Mouse (Mus musculus) liver, embryonic 12.5 days (tissue): ENCODE results near the gene Cd47. TPM values are rescaled to one million over a fixed set of nuclear protein-coding genes. Genes with fewer than 3 reads are reported as not detected.
A peak's percentile ranks its signal among the peaks of the same experiment; 100 is the strongest.

Experiments used
- ATAC-seq: fragments of 200-750 bp; cut with Nextera tagmentation; 2 replicates; pipeline ENCODE4 v1.8.0; 2017; ENCODE audit warnings: moderate number of reproducible peaks, mild to moderate bottlenecking, moderate library complexity
- H3K27ac ChIP-seq: fragments of 300-500 bp; sonication (generic); 2 replicates; pipeline ENCODE4 v1.5.1; 2016; ENCODE audit warnings: mild to moderate bottlenecking
- H3K27me3 ChIP-seq: fragments of 300-500 bp; sonication (generic); replicated peaks from 2 replicates; pipeline ENCODE4 v1.6.1; 2016; ENCODE audit warnings: mild to moderate bottlenecking, moderate library complexity
- H3K36me3 ChIP-seq: fragments of 300-500 bp; sonication (generic); 2 replicates; pipeline ENCODE4 v1.6.1; 2016; ENCODE audit warnings: mild to moderate bottlenecking, moderate library complexity
- H3K4me1 ChIP-seq: fragments of 300-500 bp; sonication (generic); 2 replicates; pipeline ENCODE4 v1.6.1; 2016
- H3K4me2 ChIP-seq: fragments of 300-500 bp; sonication (generic); 2 replicates; pipeline ENCODE4 v1.6.1; 2016; ENCODE audit warnings: mild to moderate bottlenecking, moderate library complexity
- H3K4me3 ChIP-seq: fragments of 300-500 bp; sonication (generic); 2 replicates; pipeline ENCODE4 v1.5.1; 2016; ENCODE audit warnings: mild to moderate bottlenecking, moderate library complexity
- H3K9ac ChIP-seq: fragments of 300-500 bp; sonication (generic); 2 replicates; pipeline ENCODE4 v1.6.1; 2016; ENCODE audit warnings: mild to moderate bottlenecking, moderate library complexity
- H3K9me3 ChIP-seq: fragments of 300-500 bp; sonication (generic); replicated peaks from 2 replicates; pipeline ENCODE4 v1.6.1; 2016; ENCODE audit warnings: mild to moderate bottlenecking, moderate library complexity
- WGBS: fragments of 180-500 bp; shearing (Covaris S2); methylation state at CpG from one replicate; pipeline ENCODE4 v1.1.7; 2016; ENCODE audit not compliant: insufficient replicate concordance; 5-methylcytosine and 5-hydroxymethylcytosine counted together
- polyA plus RNA-seq: library from polyadenylated mRNA; unstranded; fragments of >200 nt; fragmentation: Nextera tagmentation; extraction: Ambion mirVana; gene quantifications from 2 replicates; pipeline ENCODE4 v1.2.1, GENCODE M21; 2016

The Cd47 gene
- polyA plus RNA-seq, 1 experiment from 2014 or later: 308 TPM

- Histone ChIP-seq H3K4me1 (peaks cover 88% of the 10 kb centered on the region), H3K4me2 (peak overlapping the region; percentile 71), H3K27me3 (no peaks in the 10 kb centered on the region), H3K27ac (peak overlapping the region; percentile 99), H3K9ac (peak overlapping the region; percentile 71), H3K4me3 (peak overlapping the region; percentile 47), H3K36me3 (no peaks in the 10 kb centered on the region), H3K9me3 (no peaks in the 10 kb centered on the region)
- ATAC-seq: peak; percentile 99
- WGBS: 13% methylated on average over 15 of the region's 15 CpGs
Observed at GRCm38 (mm10) chr16:49839681-49840535, 39.6 kb downstream of the Cd47 start.

- no peak for ATAC-seq
- WGBS: 47% methylated on average over 1 of the region's 1 CpGs
- H3K4me3 ChIP-seq: no peak overlapping the region
Observed at GRCm38 (mm10) chr16:49843723-49844122, 43.4 kb downstream of the Cd47 start.

GRCm38 (mm10) chr16:49847224-49848003 is 47.1 kb downstream of the Cd47 start:
- Histone ChIP-seq H3K9ac (no peak overlapping the region), H3K4me1 (peaks cover 57% of the 10 kb centered on the region), H3K9me3 (no peaks in the 10 kb centered on the region), H3K27me3 (no peaks in the 10 kb centered on the region), H3K36me3 (no peaks in the 10 kb centered on the region), H3K27ac (peak overlapping the region; percentile 46), H3K4me2 (no peak overlapping the region), H3K4me3 (no peak overlapping the region)
- 46% methylated on average over 5 of the region's 5 CpGs for WGBS
- no peak for ATAC-seq

More at GRCm38 (mm10) chr16:49843723-49844122, 43.4 kb downstream of the Cd47 start:
- H3K27ac ChIP-seq: peak overlapping the region; percentile 36; the same call in 1 of the 2 replicates
- H3K9ac ChIP-seq: no peak overlapping the region
- H3K4me1 ChIP-seq: peaks cover 83% of the 10 kb centered on the region
- no peak overlapping the region for H3K4me2 ChIP-seq
- no peaks in the 10 kb centered on the region for H3K9me3 ChIP-seq
- H3K36me3 ChIP-seq: no peaks in the 10 kb centered on the region
- no peaks in the 10 kb centered on the region for H3K27me3 ChIP-seq

GRCm38 (mm10) chr16:49848651-49849050 is 48.3 kb downstream of the Cd47 start:
- no peaks in the 10 kb centered on the region for H3K36me3 ChIP-seq
- no peaks in the 10 kb centered on the region for H3K9me3 ChIP-seq
- no peak overlapping the region for H3K4me2 ChIP-seq
- H3K27me3 ChIP-seq: no peaks in the 10 kb centered on the region
- WGBS: 41% methylated on average over 1 of the region's 1 CpGs
- H3K4me3 ChIP-seq: no peak overlapping the region
- peaks cover 56% of the 10 kb centered on the region for H3K4me1 ChIP-seq
- ATAC-seq: no peak
- peak overlapping the region; percentile 46; the same call in 1 of the 2 replicates for H3K27ac ChIP-seq
- H3K9ac ChIP-seq: peak overlapping the region; percentile 29; the same call in 1 of the 2 replicates

- WGBS: 22% methylated on average over 3 of the region's 3 CpGs
Observed at GRCm38 (mm10) chr16:49852940-49853339, 52.6 kb downstream of the Cd47 start.

GRCm38 (mm10) chr16:49853633-49854032 is 53.3 kb downstream of the Cd47 start:
- H3K36me3 ChIP-seq: peaks cover 6% of the 10 kb centered on the region; the same call in 1 of the 2 replicates
- no peaks in the 10 kb centered on the region for H3K27me3 ChIP-seq
- no peak for ATAC-seq
- H3K27ac ChIP-seq: peak overlapping the region; percentile 99
- H3K9me3 ChIP-seq: no peaks in the 10 kb centered on the region
- H3K4me1 ChIP-seq: peaks cover 34% of the 10 kb centered on the region
- peak overlapping the region; percentile 71 for H3K4me2 ChIP-seq
- WGBS: 68% methylated on average over 6 of the region's 6 CpGs
- H3K4me3 ChIP-seq: peak overlapping the region; percentile 97
- peak overlapping the region; percentile 100 for H3K9ac ChIP-seq

More at GRCm38 (mm10) chr16:49852940-49853339, 52.6 kb downstream of the Cd47 start:
- Histone ChIP-seq H3K4me1 (peaks cover 39% of the 10 kb centered on the region), H3K9ac (peak overlapping the region; percentile 100), H3K4me3 (peak overlapping the region; percentile 97; the same call in 1 of the 2 replicates), H3K27me3 (no peaks in the 10 kb centered on the region), H3K27ac (peak overlapping the region; percentile 99), H3K4me2 (peak overlapping the region; percentile 71), H3K36me3 (0 out of 2 replicates have a peak, but pooled peaks cover under 1% of the 10 kb centered on the region), H3K9me3 (no peaks in the 10 kb centered on the region)
- ATAC-seq: no peak

- no peaks in the 10 kb centered on the region for H3K27me3 ChIP-seq
- peak overlapping the region; percentile 71 for H3K4me2 ChIP-seq
- 43% methylated on average over 6 of the region's 6 CpGs for WGBS
- peak overlapping the region; percentile 99 for H3K27ac ChIP-seq
- H3K9ac ChIP-seq: peak overlapping the region; percentile 100
- peak overlapping the region; percentile 97 for H3K4me3 ChIP-seq
- H3K9me3 ChIP-seq: no peaks in the 10 kb centered on the region
- no peak for ATAC-seq
- peaks cover 35% of the 10 kb centered on the region for H3K4me1 ChIP-seq
- peaks cover 11% of the 10 kb centered on the region for H3K36me3 ChIP-seq
Observed at GRCm38 (mm10) chr16:49854194-49854593, 53.9 kb downstream of the Cd47 start.

- peak overlapping the region; percentile 97 for H3K4me3 ChIP-seq
- H3K4me1 ChIP-seq: peaks cover 44% of the 10 kb centered on the region
- peak; percentile 90 for ATAC-seq
- no peaks in the 10 kb centered on the region for H3K27me3 ChIP-seq
- H3K9me3 ChIP-seq: no peaks in the 10 kb centered on the region
- under 1% methylated on average over 71 of the region's 74 CpGs for WGBS
- peak overlapping the region; percentile 99 for H3K27ac ChIP-seq
- peak overlapping the region; percentile 71 for H3K4me2 ChIP-seq
- peaks cover 21% of the 10 kb centered on the region for H3K36me3 ChIP-seq
- H3K9ac ChIP-seq: peak overlapping the region; percentile 100
Observed at GRCm38 (mm10) chr16:49854931-49855835, 54.9 kb downstream of the Cd47 start.

GRCm38 (mm10) chr16:49855836-49856503 is 55.6 kb downstream of the Cd47 start:
- 3% methylated on average over 35 of the region's 39 CpGs for WGBS
- peak; percentile 70 for ATAC-seq

GRCm38 (mm10) chr16:49856661-49857060 is 56.3 kb downstream of the Cd47 start:
- peak overlapping the region; percentile 97 for H3K4me3 ChIP-seq
- H3K4me1 ChIP-seq: peaks cover 59% of the 10 kb centered on the region
- H3K9me3 ChIP-seq: no peaks in the 10 kb centered on the region
- H3K27ac ChIP-seq: peak overlapping the region; percentile 99
- peak overlapping the region; percentile 71 for H3K4me2 ChIP-seq
- peaks cover 36% of the 10 kb centered on the region for H3K36me3 ChIP-seq
- peak overlapping the region; percentile 100 for H3K9ac ChIP-seq
- H3K27me3 ChIP-seq: no peaks in the 10 kb centered on the region
- WGBS: 7% methylated on average over 8 of the region's 8 CpGs
- no peak for ATAC-seq

More at GRCm38 (mm10) chr16:49855836-49856503, 55.6 kb downstream of the Cd47 start:
- Histone ChIP-seq H3K9me3 (no peaks in the 10 kb centered on the region), H3K4me2 (peak overlapping the region; percentile 71), H3K27ac (peak overlapping the region; percentile 99), H3K36me3 (peaks cover 29% of the 10 kb centered on the region), H3K4me3 (peak overlapping the region; percentile 97), H3K9ac (peak overlapping the region; percentile 100), H3K4me1 (peaks cover 52% of the 10 kb centered on the region), H3K27me3 (no peaks in the 10 kb centered on the region)
